Mouse (Mus musculus): ENCODE results near the gene Cacna1s.

Cacna1s gene

GRCm38 (mm10) chr1:136051465-136051864 is 1.1 kb upstream of the Cacna1s start:
- in situ Hi-C loops (cut with MboI, MseI), result no loop called here

GRCm38 (mm10) chr1:136055771-136056170 is 3.2 kb downstream of the Cacna1s start:
- in situ Hi-C loops (cut with MboI, MseI), result no loop called here

- in situ Hi-C loops (cut with MboI, MseI), result no loop called here
Measured at GRCm38 (mm10) chr1:136058594-136058993, 6.0 kb downstream of the Cacna1s start.

- in situ Hi-C loops (cut with MboI, MseI), result no loop called here
Measured at GRCm38 (mm10) chr1:136061041-136061789, 8.7 kb downstream of the Cacna1s start.

GRCm38 (mm10) chr1:136061790-136062141 is 9.2 kb downstream of the Cacna1s start:
- in situ Hi-C loops (cut with MboI, MseI), result no loop called here

GRCm38 (mm10) chr1:136063991-136064390 is 11.4 kb downstream of the Cacna1s start:
- in situ Hi-C loops (cut with MboI, MseI), result no loop called here

GRCm38 (mm10) chr1:136066621-136067020 is 14.1 kb downstream of the Cacna1s start:
- in situ Hi-C loops (cut with MboI, MseI), result no loop called here

- in situ Hi-C loops (cut with MboI, MseI), result no loop called here
Measured at GRCm38 (mm10) chr1:136067579-136067978, 15.0 kb downstream of the Cacna1s start.

GRCm38 (mm10) chr1:136076086-136076485 is 23.5 kb downstream of the Cacna1s start:
- in situ Hi-C loops (cut with MboI, MseI), result no loop called here

GRCm38 (mm10) chr1:136077656-136078055 is 25.1 kb downstream of the Cacna1s start:
- in situ Hi-C loops (cut with MboI, MseI), result no loop called here

GRCm38 (mm10) chr1:136081161-136081560 is 28.6 kb downstream of the Cacna1s start:
- in situ Hi-C loops (cut with MboI, MseI), result no loop called here

- in situ Hi-C loops (cut with MboI, MseI), result no loop called here
Measured at GRCm38 (mm10) chr1:136085988-136086685, 33.6 kb downstream of the Cacna1s start.

GRCm38 (mm10) chr1:136089368-136090165 is 37.0 kb downstream of the Cacna1s start:
- in situ Hi-C loops (cut with MboI, MseI), result no loop called here

- in situ Hi-C loops (cut with MboI, MseI), result no loop called here
Measured at GRCm38 (mm10) chr1:136093726-136094125, 41.2 kb downstream of the Cacna1s start.

GRCm38 (mm10) chr1:136094807-136095206 is 42.3 kb downstream of the Cacna1s start:
- in situ Hi-C loops (cut with MboI, MseI), result no loop called here

GRCm38 (mm10) chr1:136102094-136102493 is 49.5 kb downstream of the Cacna1s start:
- in situ Hi-C loops (cut with MboI, MseI), result no loop called here

GRCm38 (mm10) chr1:136102551-136102950 is 50.0 kb downstream of the Cacna1s start:
- in situ Hi-C loops (cut with MboI, MseI), result no loop called here

GRCm38 (mm10) chr1:136102981-136103380 is 50.4 kb downstream of the Cacna1s start:
- in situ Hi-C loops (cut with MboI, MseI), result no loop called here

- in situ Hi-C loops (cut with MboI, MseI), result no loop called here
Measured at GRCm38 (mm10) chr1:136103696-136104095, 51.1 kb downstream of the Cacna1s start.

- in situ Hi-C loops (cut with MboI, MseI), result no loop called here
Measured at GRCm38 (mm10) chr1:136104741-136105140, 52.2 kb downstream of the Cacna1s start.

GRCm38 (mm10) chr1:136109464-136109863 is 56.9 kb downstream of the Cacna1s start:
- in situ Hi-C loops (cut with MboI, MseI), result no loop called here

- in situ Hi-C loops (cut with MboI, MseI), result loop anchor here (5.0 kb wide), 1 partner anchor 56 kb away; no protein-coding TSS in a partner anchor
Measured at GRCm38 (mm10) chr1:136116183-136116582, 63.6 kb downstream of the Cacna1s start.

Measured in T-helper 1 cell (primary cell).